Mouse (Mus musculus) stomach, postnatal 0 days (tissue): Measurements from ENCODE around the gene Mcts2.

Experiments used
- CTCF ChIP-seq: IDR thresholded peaks from 2 replicates; pipeline ENCODE4 v1.5.1; 2016; ENCODE audit warnings: antibody characterized with exemption, low read depth, mild to moderate bottlenecking, moderate library complexity
- EP300 ChIP-seq: optimal IDR thresholded peaks from 2 replicates; pipeline ENCODE3; 2016; ENCODE audit warnings: antibody characterized with exemption

DNA sequence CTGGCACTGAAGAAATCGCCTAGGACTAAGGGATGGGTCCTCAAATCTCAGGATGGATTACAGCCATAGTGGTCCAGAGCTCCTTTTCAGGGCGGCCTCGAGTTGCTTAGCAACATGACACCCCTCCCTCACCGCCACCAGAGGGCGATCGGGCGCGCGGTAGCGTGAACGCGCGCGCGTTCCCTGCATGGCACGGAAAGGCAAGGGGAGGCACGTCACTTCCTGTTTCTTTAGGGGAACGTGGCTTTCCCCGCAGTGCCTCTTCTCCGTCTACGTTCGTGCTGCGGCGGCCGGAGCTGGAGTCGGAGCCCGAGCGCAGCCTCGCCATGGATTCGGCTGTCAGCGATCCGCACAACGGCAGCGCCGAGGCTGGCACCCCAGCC lies 17.6 kb upstream of the Mcts2 start, which contains the start of gene H13:
- TF ChIP-seq CTCF: peak; percentile 100
- no peak for TF ChIP-seq EP300
